Mouse (Mus musculus) testis, adult 2 months (tissue): ENCODE results near the gene Bub1b.

Source experiments
- CTCF ChIP-seq: fragments of 200-500 bp; IDR thresholded peaks from 2 replicates; pipeline ENCODE4 v1.5.1; 2012; ENCODE audit warnings: low read depth, mild to moderate bottlenecking, inconsistent platforms, low read length, moderate library complexity; ENCODE audit not compliant: control insufficient read depth, insufficient read depth, insufficient replicate concordance
- POLR2A ChIP-seq: fragments of 200-500 bp; IDR thresholded peaks from 2 replicates; pipeline ENCODE4 v1.6.1; 2012; ENCODE audit warnings: low read depth, mild to moderate bottlenecking, inconsistent platforms, low read length, moderate library complexity; ENCODE audit not compliant: control insufficient read depth

GRCm38 (mm10) chr2:118659493-118659892 lies 61.5 kb downstream of the Bub1b start:
- TF ChIP-seq POLR2A: no peak
- no peak for TF ChIP-seq CTCF
